Mouse (Mus musculus) kidney, adult 2 months (tissue): ENCODE results near the gene Plpp4.

Experiments used
- CTCF ChIP-seq: fragments of 200-500 bp; conservative IDR thresholded peaks from 2 replicates; pipeline ENCODE4 v1.5.1; 2011; ENCODE audit warnings: low read depth, mild to moderate bottlenecking, control low read depth, low read length, moderate library complexity, mixed read lengths; ENCODE audit not compliant: insufficient read depth, insufficient read length
- POLR2A ChIP-seq: fragments of 200-500 bp; IDR thresholded peaks from one replicate; pipeline ENCODE4 v1.6.1; 2011; ENCODE audit warnings: low read depth, low read length, control low read depth

GRCm38 (mm10) chr7:129340096-129340495, 83.3 kb downstream of the Plpp4 start:
- TF ChIP-seq POLR2A (no peak), CTCF (no peak)
